In genomic region chr3:103868008-103868407, GRCm38 (mm10) we compare ENCODE assay signal across 32 mouse cellular contexts. TPM values are rescaled to one million over a fixed set of nuclear protein-coding genes. Genes with fewer than 3 reads are reported as not detected.
DNase-seq lines count a peak whose midpoint lies in the region; ATAC-seq and TF ChIP-seq lines count a peak whose summit lies in the region.
"Had no signal": no experiment of that assay in that cellular context is flagged by ENCODE, and none has a peak within 500 bp of the region (broad histone marks: within the 10 kb centered on the region; RNA-seq: fewer than 3 reads in every experiment).

No protein-coding gene starts in this region.

- peak; percentile 37; the same call in 1 of the 2 replicates for ATAC-seq in megakaryocyte, adult 5-6 weeks (ENCODE audit: poor library complexity, severe bottlenecking)
- ATAC-seq in midbrain, embryonic 14.5 days (ENCODE audit: low FRiP score, low TSS enrichment): no peak
- ATAC-seq: forebrain, embryonic 16.5 days had no signal

- H3K27ac ChIP-seq in midbrain, embryonic 14.5 days (replicated peaks; ENCODE audit: low read depth, low read length): no peak overlapping the region
- H3K27ac ChIP-seq: forebrain, embryonic 10.5 days; hindbrain, embryonic 12.5 days; kidney, postnatal 0 days; left cerebral cortex, adult 2 months; limb, embryonic 10.5 days; liver, embryonic 15.5 days had no signal

- no peaks in the 10 kb centered on the region for H3K4me1 ChIP-seq in midbrain, embryonic 14.5 days (ENCODE audit: control insufficient read depth, insufficient read depth, low read length)
- H3K4me1 ChIP-seq in lung, adult 2 months (ENCODE audit: control insufficient read depth, insufficient read depth, low read length): no peaks in the 10 kb centered on the region; the same call in 1 of the 2 replicates
- H3K4me1 ChIP-seq: forebrain, embryonic 10.5 days; heart, embryonic 12.5 days; hindbrain, embryonic 12.5 days; limb, embryonic 10.5 days; liver, embryonic 15.5 days had no signal

- H3K9ac ChIP-seq in midbrain, embryonic 14.5 days (replicated peaks; ENCODE audit: low read length): no peak overlapping the region
- H3K9ac ChIP-seq: heart, embryonic 12.5 days; hindbrain, embryonic 12.5 days; liver, embryonic 15.5 days had no signal

- 91% methylated on average over 4 of the region's 4 CpGs for WGBS in midbrain, embryonic 14.5 days
- WGBS in lung, adult 2 months: 77% methylated on average over 4 of the region's 4 CpGs

- no peaks in the 10 kb centered on the region for H3K36me3 ChIP-seq in midbrain, embryonic 14.5 days (ENCODE audit: control insufficient read depth, insufficient read depth, low read length)
- H3K36me3 ChIP-seq: forebrain, embryonic 10.5 days; heart, embryonic 12.5 days; hindbrain, embryonic 12.5 days; limb, embryonic 10.5 days; liver, embryonic 15.5 days had no signal

- no peak for TF ChIP-seq POLR2A in lung, adult 2 months (IDR thresholded peaks at IDR 0.05; ENCODE audit: borderline replicate concordance, extremely low read depth, low read depth, low read length)

- no peak overlapping the region for H3K4me2 ChIP-seq in midbrain, embryonic 14.5 days (ENCODE audit: low read length)
- H3K4me2 ChIP-seq: heart, embryonic 12.5 days; hindbrain, embryonic 12.5 days; liver, embryonic 15.5 days had no signal

- H3K27me3 ChIP-seq in midbrain, embryonic 14.5 days (ENCODE audit: control insufficient read depth, insufficient read depth, low read length): no peaks in the 10 kb centered on the region
- H3K27me3 ChIP-seq: hindbrain, embryonic 12.5 days; liver, embryonic 15.5 days had no signal

- DNase-seq in heart, adult 11 months: peak; percentile 21
- no peak for DNase-seq in heart, postnatal 4 days
- peak; percentile 8 for DNase-seq in thymus, postnatal 4 days
- no peak for DNase-seq in thymus, postnatal 36 days
- DNase-seq in urinary bladder, postnatal 36 days (ENCODE audit: low spot score in 2 of 2): no peak
- no peak for DNase-seq in midbrain, embryonic 14.5 days
- DNase-seq in lung, adult 2 months: no peak
- DNase-seq: adrenal gland, postnatal 36 days; cerebellum, adult 11 months; cerebellum, postnatal 14 days; gastrocnemius, postnatal 10 days; heart, postnatal 14 days; kidney, adult 18-20 months; liver; lung, postnatal 4 days; retina, postnatal 1 day; right cerebral cortex, postnatal 25 days had no signal

- no peak overlapping the region for H3K4me3 ChIP-seq in midbrain, embryonic 14.5 days (replicated peaks; ENCODE audit: low read depth, low read length)
- no peak overlapping the region for H3K4me3 ChIP-seq in lung, adult 2 months (replicated peaks; ENCODE audit: extremely low read depth, low read depth, low read length)
- H3K4me3 ChIP-seq: forebrain, embryonic 10.5 days; heart, embryonic 12.5 days; hindbrain, embryonic 12.5 days; left cerebral cortex, adult 2 months; limb, embryonic 10.5 days; liver, embryonic 15.5 days had no signal

- H3K9me3 ChIP-seq in midbrain, embryonic 14.5 days (ENCODE audit: control insufficient read depth, low read length): no peaks in the 10 kb centered on the region
- H3K9me3 ChIP-seq: forebrain, embryonic 10.5 days; heart, embryonic 12.5 days; hindbrain, embryonic 12.5 days; limb, embryonic 10.5 days; liver, embryonic 15.5 days had no signal

- no peak for TF ChIP-seq CTCF in lung, adult 2 months (IDR thresholded peaks at IDR 0.05; ENCODE audit: insufficient read depth, low read length)

RNA-seq across cellular contexts. Expression of gene Ptpn22, which starts 8.4 kb away (rescaled TPM):
- total RNA-seq in heart, postnatal 4 days (2021): under 1 TPM; 0.57 to 0.72 TPM
- total RNA-seq in megakaryocyte, adult 5-6 weeks (2015): 140 and 154 TPM in 2 replicates
- total RNA-seq in megakaryocyte, adult 5-6 weeks (2017): 84.6 and 105 TPM in 2 replicates
- polyA plus RNA-seq in midbrain, embryonic 14.5 days (2014; fragmentation: Nextera tagmentation; extraction: Ambion mirVana): 0.26 TPM in 2 replicates
- polyA plus RNA-seq in lung, adult 2 months (2012; rRNA removed): 2.5 and 2.7 TPM in 2 replicates
- total RNA-seq: MEL; midbrain, postnatal 0 days had no signal

RNA-seq across cellular contexts. Expression of gene Bcl2l15, which starts 35.6 kb away (rescaled TPM):
- not detected for total RNA-seq in heart, postnatal 4 days (2021)
- total RNA-seq in megakaryocyte, adult 5-6 weeks (2015): 0.30 and 0.76 TPM in 2 replicates
- 0.22 and 2.5 TPM in 2 replicates for total RNA-seq in megakaryocyte, adult 5-6 weeks (2017)
- 0.20 and 0.22 TPM in 2 replicates for polyA plus RNA-seq in midbrain, embryonic 14.5 days (2014; fragmentation: Nextera tagmentation; extraction: Ambion mirVana)
- polyA plus RNA-seq in lung, adult 2 months (2012; rRNA removed): not detected in 2 replicates
- total RNA-seq: adrenal gland, postnatal 36 days; granulocyte monocyte progenitor cell, adult 5-6 weeks; heart, postnatal 14 days; MEL had no signal
- polyA plus RNA-seq: embryonic facial prominence, embryonic 11.5 days; hindbrain, embryonic 12.5 days; lung, embryonic 16.5 days; midbrain, postnatal 0 days had no signal

RNA-seq across cellular contexts. Expression of gene Rsbn1, which starts 45.9 kb away (rescaled TPM):
- 1 to 10 TPM; 9.1 to 9.8 TPM for total RNA-seq in heart, postnatal 4 days (2021)
- 24.0 and 31.8 TPM in 2 replicates for total RNA-seq in megakaryocyte, adult 5-6 weeks (2015)
- total RNA-seq in megakaryocyte, adult 5-6 weeks (2017): 29.1 and 31.1 TPM in 2 replicates
- polyA plus RNA-seq in midbrain, embryonic 14.5 days (2014; fragmentation: Nextera tagmentation; extraction: Ambion mirVana): 29.3 and 29.5 TPM in 2 replicates
- 4.3 and 4.9 TPM in 2 replicates for polyA plus RNA-seq in lung, adult 2 months (2012; rRNA removed)

RNA-seq across cellular contexts. Expression of gene Gm43064, which starts 58.6 kb away (rescaled TPM):
- total RNA-seq in heart, postnatal 4 days (2021): under 1 TPM in 1 of 2 experiments, not detected in 1; 0.27 TPM
- 0.32 and 0.45 TPM in 2 replicates for total RNA-seq in megakaryocyte, adult 5-6 weeks (2015)
- total RNA-seq in megakaryocyte, adult 5-6 weeks (2017): not detected in 2 replicates
- 0.18 TPM in 1 of 2 replicates, not detected in the other for polyA plus RNA-seq in midbrain, embryonic 14.5 days (2014; fragmentation: Nextera tagmentation; extraction: Ambion mirVana)
- 0.14 TPM in 1 of 2 replicates, not detected in the other for polyA plus RNA-seq in lung, adult 2 months (2012; rRNA removed)
- total RNA-seq: gastrocnemius, postnatal 10 days had no signal
- polyA plus RNA-seq: embryonic facial prominence, embryonic 11.5 days; large intestine, adult 2 months had no signal

RNA-seq across cellular contexts. Expression of gene Ap4b1, which starts 58.7 kb away (rescaled TPM):
- total RNA-seq in heart, postnatal 4 days (2021): 1 to 10 TPM; 8.6 to 9.1 TPM
- 19.2 and 20.2 TPM in 2 replicates for total RNA-seq in megakaryocyte, adult 5-6 weeks (2015)
- total RNA-seq in megakaryocyte, adult 5-6 weeks (2017): 17.8 TPM in 2 replicates
- polyA plus RNA-seq in midbrain, embryonic 14.5 days (2014; fragmentation: Nextera tagmentation; extraction: Ambion mirVana): 20.1 and 25.4 TPM in 2 replicates
- polyA plus RNA-seq in lung, adult 2 months (2012; rRNA removed): 8.2 and 12.1 TPM in 2 replicates

Comparison
In these comparisons a context has a peak if more than half of its experiments do, and no peak if none do; other contexts are left out.
1. DNase-seq: peak in heart, adult 11 months (single experiment) and thymus, postnatal 4 days (single experiment); none in heart, postnatal 4 days (single experiment), thymus, postnatal 36 days (0 of 2), urinary bladder, postnatal 36 days (0 of 2), midbrain, embryonic 14.5 days (single experiment) and lung, adult 2 months (single experiment).
2. RNA of gene Ptpn22, which starts 8.4 kb away (total RNA-seq): 84.6 to 154 TPM in megakaryocyte, adult 5-6 weeks; 0.57 to 0.72 TPM in heart, postnatal 4 days; every median in the first group is over 10 times any median in the second.